Mouse (Mus musculus) common myeloid progenitor, adult 5-6 weeks (primary cell): ENCODE measurements around the gene Naa10. TPM values are rescaled to one million over a fixed set of nuclear protein-coding genes. Genes with fewer than 3 reads are reported as not detected.
A peak's percentile ranks its signal among the peaks of the same experiment; 100 is the strongest.

Experiments used
- ATAC-seq: replicated peaks from 2 replicates; pipeline ENCODE4 v1.8.0; 2016; ENCODE audit warnings: low read depth, mild to moderate bottlenecking, moderate TSS enrichment, inconsistent platforms; ENCODE audit not compliant: poor library complexity, severe bottlenecking
- total RNA-seq: library from RNA; stranded (forward); fragments of 200-1000, 187-1606 nt; gene quantifications from 2 replicates; pipeline ENCODE4 v1.2.3, GENCODE M21; 2017

The Naa10 gene
- 108 and 152 TPM in 2 replicates for total RNA-seq

DNA sequence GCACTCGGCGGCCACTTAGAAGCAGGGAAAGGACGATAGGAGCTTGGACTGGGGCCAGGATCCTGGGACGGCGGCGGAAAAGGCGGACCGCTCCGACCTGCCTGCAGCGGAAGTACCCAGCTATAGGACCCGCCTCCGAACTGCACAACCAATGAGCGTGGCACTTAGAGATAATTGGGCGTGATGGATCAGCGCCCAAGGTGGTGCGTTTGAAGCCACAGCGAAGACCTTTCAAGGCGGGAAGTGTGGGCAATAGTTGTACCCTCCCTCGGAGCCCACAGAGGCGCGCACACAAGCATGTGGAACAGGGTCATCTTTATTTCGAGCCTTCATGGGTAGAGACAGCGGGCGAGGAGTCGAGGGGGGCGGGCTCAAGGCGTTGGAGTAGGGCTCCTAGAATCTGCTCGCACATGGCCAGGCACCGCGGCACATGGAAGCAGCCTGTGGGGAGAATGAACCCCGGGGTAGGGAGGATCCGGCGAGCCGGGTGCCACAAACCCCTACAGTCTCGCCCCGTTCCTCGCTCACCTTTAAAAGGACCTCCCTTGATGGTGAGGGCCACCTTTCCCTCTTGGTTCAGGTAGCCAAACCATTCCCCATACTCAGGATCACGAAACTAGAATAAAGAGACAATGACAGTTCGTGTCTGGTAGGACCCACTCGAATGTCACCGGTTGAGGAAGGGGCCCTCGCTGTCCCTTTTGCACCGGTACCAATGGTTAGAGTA lies at the start of gene Naa10, which contains the start of gene Arhgap4:
TSS of gene Naa10 (minus strand) at position 122 of the 727 bp plus-strand sequence.
TSS of gene Arhgap4 (minus strand) at position 48 of the 727 bp plus-strand sequence.
- ATAC-seq = peak; percentile 96

DNA sequence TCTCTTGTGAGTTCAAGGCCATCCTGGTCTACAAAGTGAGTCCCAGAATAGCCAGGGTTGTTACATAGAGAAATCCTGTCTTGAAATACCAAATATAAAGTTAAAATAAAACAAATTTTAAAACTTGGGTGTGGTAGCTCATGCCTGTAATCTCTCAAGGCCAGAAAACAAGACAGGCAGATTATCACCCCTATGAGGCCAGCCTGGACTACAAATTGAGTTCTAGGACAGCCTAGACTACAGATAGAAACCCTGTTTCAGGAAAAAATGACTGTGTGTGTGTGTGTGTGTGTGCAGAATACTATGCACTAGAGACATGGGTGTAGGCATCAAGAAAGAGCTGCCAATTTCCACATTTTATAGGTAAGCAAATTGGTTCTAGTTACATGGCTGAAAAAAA lies 49.0 kb upstream of the Naa10 start:
- ATAC-seq = no peak

DNA sequence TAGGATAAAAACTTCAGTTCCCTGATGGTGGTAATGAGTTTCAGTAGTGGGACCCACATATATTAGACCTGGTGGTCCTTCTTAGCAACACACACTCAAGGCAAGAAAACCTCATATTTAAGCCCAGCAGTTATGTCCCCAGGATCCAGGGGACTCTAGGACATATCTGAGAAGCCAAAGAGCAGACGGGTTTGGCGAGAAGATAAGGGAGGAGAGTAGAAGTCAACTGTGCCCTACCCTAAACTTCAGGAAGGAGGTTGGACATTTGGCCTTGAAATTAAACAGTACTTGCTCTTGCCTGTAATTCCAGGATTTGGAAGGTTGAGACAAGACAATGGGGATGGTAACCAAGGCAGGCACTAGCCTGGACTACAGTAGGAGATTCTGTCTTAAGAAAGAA lies 48.0 kb upstream of the Naa10 start:
- no peak for ATAC-seq

DNA sequence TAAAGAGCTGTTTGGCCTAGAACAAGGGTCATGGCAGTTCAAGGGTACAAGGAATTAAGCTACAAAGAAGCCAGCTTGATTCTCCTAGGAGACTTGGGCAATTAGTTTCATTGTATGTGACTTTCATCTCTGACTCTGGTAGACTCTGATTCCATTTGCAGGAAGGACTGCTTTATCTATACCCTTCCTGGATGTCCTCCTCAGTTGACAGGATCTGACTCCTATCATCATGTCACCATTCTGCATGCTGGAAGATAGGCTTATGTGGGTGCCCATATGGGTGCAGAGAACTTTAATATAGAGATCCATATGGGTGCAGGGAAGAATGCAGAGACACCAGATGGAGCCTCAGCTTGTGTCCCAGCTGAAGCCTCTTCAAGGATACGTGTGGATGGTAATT lies 47.4 kb upstream of the Naa10 start:
- ATAC-seq = no peak

DNA sequence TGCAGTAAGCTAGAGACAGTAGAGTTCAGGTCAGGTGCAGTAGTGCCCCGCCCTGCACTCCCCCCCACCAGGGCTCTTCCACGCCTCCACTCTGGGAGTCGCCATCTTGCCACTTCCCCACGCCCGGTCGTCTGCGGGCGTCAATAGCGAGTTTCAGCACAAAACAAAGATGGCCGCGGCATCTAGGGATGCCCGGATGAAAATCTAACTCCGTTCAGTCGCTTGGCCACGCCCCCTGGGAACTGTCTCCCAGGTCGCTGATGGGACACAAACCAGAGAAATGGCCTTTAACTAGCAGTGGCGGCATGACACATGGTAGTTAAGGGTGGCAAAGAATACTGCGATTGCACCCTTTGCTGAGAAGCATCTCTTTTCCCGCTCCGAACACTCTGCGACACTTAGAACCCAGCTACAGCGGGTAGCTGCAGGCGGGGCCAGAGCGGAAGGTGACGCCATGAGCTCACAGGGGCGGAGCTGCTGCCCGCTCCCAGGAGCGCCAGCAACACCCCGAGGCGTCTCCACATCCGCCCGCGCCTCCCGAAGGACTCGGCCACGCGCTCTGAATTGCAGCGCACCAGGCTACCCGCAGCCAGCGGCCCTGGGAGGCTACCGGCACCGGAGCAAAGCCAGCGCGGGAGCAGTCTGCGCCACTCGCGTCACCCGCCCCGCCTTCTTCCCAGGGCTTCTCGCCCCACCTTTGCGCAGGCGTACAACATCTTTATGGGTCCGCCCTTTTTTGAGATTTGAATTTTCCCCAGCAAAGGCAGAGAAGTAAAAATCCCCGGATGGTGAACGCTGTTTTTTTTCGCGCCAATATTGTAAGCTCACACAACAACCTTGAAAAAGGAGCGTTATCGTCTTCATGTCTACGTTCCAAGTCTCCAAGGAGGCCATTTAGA lies 45.7 kb upstream of the Naa10 start:
- peak; percentile 57 for ATAC-seq

DNA sequence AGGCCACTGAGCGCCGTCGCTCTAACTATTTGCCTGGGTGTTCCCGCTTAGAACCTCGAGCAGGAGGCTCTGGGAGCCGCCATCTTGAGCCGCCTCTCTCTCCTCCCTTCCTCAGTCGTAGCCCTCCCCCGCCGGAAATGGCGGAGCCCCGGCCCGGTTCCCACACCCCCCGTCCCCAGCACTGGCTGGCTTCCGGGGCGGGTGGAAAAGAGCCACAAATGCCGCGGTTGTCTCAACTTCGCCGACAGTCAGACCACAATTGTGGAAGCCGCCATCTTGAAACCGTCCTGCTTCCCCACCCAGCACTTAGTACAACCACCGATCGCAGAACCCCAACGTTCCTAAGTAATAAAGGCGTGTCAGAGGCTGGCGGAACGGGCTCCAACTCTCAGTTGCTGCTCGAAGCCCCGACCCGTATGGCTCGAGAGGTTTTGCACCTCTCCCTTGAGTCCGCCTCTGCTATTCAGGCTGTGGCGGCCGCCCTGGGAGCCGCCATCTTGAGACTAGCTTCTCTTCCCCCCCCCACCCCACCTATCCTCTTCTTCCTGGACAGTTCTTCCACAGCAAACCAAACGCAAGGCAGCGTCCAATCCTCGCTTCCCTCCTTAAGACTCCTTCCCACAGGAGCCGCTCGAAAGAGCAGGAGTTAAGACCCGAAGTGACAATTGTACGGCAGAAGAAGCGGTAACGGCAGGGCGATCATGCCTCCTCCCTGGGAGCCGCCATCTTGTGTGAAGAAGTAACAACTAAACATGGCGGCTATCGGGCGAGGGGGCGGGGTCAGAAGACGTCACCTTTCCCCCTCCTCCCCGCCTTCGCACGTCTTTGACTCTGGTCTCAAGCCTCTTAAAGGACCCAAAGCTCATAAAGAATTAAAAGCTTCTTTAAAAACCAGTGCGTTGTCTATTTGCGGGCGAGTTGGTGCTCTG lies 44.8 kb upstream of the Naa10 start, which contains the start of gene Hcfc1:
TSS of gene Hcfc1 (minus strand) at position 110 of the 929 bp plus-strand sequence.
- peak; percentile 52 for ATAC-seq

DNA sequence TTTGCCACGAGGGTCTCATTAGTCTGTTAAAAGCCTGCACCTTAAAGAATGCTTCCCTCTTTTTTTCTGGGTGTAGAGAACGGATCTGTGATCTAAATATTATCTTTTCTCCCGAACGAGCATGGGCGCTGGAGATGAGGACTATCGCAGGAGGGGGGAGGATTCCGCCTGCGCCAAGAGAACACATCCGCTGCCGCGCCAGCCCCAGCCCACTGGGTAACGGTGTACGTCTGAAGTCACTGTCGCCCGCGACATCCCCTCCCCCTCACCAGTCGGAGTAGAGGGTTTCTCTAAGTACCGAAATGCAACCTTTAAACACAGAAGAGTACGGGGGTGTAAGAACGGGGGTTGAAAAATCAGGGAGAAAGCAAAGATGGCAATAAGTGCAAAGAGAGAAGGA lies 43.6 kb upstream of the Naa10 start:
- no peak for ATAC-seq

DNA sequence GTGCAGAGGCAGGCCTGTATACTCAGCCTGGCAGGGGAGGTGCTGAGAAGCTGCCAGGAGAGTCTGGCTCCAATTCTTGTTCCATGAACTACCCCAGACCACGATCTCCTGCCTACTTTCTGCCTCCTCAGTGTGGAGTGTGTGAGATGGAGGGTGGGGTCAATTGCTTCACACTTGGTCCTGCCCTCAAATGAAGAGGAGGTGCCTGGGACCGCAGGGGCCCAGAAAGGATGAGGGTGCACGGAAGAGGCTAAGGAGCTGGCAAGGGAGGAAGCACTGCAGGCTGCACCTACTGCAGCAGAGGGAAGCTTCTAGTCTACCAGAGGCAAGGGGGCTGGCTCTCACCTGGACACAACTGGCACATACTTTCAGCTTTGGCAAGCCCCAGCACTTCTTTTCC lies 42.6 kb upstream of the Naa10 start:
- ATAC-seq = peak; percentile 23

DNA sequence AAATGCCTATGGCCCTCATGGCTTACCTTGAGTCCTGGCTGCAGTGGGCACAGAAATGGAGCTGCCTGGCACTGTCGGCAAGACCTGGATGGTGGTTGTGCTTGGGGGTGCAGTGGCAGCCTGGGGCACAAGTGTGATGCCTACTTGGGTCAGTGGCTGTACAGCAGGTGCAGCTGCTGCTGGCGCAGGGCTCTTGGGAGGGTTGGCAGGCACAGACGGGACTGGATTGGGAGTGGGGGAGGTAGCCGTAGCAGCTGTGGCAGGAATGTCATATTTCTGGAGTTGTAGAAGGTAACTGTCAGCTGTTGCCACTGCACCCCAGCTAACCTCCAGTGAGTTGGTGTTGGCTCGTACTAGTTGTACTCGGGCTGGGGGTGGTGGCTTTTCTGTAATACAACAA lies 33.2 kb upstream of the Naa10 start:
- no peak for ATAC-seq

DNA sequence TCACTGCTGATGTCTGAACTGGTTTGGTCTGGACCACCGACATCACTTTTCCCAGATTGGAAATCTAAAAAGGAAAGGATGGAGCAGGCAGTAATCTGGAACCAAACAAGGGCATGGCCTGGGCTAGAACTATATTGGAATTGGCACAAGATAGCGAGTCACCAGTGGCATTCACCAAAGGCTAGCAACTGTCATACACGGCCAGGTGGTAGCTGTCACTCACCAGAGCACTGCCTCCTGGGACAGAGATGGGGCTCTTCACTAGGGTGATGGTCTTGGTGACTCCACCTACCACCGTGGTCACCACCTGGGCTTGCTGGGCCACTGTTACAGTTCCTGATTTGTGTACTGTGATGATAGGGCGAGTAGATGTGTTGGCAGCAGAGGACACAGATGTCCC lies 30.9 kb upstream of the Naa10 start:
- no peak for ATAC-seq

DNA sequence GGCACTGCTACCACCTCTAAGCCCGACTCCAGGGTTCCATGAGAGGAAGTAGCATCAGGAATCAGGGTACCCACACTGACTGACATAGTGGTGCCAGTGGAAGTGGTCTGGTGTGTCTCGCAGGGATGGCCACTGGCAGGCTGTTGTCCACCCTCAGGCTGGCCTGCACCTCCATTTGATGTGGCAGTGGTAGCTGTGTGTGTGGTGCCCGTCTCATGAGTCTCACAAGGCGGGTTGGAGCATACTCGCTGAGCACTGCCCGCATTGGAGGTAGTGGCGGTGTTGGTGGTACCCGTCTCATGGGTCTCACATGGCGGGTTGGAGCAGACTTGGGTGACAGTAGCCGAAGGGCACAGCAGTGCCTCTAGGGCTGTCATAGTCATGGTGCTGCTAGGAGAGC lies 27.6 kb upstream of the Naa10 start:
- no peak for ATAC-seq

DNA sequence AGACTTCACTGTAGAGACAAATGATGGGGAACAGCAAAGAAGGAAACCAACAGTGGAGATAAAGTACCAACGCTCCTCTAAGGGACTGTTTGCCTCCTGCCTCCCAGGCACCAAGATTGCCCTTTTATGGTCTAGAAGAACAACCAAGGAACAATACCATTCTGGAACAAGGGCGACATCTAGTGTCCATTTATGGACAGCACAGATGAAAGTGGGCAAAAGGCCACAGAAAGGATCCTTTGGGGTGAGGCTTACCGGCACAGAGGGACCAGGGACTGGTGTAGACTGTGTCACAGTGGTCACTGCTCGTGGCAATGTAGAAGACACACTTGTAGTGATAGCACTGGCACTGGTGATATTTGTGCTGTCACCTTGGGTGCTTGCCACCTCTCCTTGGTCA lies 26.9 kb upstream of the Naa10 start:
- peak; percentile 89 for ATAC-seq

DNA sequence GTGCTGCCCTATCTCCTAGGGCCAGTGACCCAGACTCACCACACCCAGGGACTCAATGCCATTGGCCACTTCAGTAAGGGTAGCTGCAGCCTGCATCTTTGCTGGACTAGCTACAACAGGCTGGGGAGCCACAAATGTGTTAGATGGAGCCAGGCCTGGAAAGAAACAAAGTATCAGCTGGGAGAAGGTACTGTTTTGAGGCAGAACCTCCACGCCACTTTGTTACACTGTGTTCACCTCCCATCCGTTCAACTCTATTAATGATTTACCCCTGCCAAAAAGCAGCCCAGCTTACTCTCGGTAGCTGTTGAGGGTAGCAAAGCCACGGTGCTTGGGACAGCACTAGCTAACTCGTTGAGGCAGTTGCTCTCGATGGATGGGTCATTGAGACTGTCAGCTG lies 25.2 kb upstream of the Naa10 start:
- 0 out of 2 replicates have a peak, but pooled peaks have one; percentile 12 for ATAC-seq

DNA sequence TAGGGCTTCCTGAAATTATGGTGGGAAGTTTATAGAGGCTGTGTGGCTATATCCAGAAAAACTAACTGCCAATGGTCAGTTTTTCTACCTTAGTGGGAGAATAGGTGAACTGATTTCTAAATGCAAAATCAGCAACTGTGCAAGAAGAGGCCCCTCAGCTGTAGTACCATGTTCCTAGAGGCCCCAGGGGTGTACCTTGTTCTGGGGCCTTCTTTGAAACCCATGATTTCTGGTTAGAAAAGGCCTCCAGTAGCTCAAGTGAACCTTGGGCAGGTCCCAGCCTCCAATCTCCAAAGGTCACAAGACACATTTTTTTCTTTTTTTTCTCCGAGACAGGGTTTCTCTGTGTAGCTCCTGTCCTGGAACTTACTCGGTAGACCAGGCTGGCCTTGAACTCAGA lies 20.6 kb upstream of the Naa10 start:
- ATAC-seq = no peak

DNA sequence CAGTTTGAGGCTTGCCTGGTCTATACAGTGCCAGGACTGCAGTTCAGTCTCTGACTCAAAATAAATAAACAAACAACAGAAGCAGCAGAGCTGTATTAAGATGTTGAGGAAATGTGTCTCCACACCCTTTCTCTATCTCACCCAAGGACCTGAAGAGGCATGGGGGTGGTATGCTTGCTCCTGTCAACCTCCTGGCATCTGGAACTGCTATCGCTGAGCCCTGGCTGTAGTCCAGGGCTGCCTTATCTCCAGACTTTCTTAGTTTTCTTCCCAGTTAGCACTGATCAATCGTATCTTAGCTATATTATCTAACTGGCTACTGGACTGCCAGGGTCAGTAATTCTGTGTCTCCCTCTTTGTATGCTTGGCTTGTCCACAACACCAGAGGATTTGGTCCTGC lies 20.1 kb upstream of the Naa10 start:
- ATAC-seq = no peak

DNA sequence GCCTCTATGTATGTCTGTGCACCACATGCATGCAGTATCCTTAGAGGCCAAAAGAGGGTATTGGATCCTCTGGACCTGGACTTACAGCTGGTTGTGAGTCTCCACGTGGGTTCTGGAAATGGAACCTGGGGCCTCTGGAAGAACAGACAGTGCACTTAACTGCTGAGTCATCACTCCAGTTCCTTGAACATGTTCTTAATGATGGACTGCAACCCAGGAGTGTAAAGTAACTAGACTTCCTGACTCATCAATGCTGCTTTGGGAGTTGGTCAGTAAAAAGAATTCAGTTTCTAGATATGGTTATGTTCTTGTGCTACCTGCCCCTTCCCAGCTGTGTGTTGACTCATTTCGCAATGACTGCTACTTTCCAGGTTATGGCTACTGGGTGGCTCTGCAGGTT lies 10.1 kb upstream of the Naa10 start:
- ATAC-seq = no peak

DNA sequence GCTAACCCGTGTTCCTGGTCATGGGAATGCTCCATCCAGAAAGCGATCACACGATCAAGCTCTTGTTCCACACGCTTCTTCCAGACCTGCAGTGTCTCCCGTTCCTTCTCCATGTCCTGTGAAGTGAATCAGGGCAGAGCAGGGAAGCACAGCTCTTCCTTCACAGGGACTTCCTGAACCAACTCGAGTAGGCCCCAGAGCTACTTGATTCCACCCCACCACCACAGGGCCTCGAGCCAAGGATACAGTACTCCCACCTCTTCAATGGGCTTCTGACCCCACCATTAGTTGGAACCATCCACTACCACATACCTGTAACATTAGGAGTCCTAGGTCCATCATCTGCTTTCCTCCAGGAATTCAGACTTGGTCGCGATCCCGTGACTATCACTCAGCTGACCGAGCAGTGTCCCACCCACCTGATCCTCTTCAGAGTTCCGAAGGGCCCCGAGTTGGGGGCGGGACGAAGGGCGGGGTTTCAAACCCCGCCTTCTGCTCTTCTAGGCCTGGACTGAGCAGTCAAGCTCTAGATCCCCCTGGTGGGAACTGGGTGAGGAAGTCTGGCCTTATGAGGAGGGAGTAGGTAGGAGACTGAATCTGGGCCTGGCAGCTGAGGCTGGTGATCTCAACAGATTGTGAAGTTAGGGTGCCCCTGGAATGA lies 8.8 kb upstream of the Naa10 start, which contains the start of gene Renbp:
TSS of gene Renbp (minus strand) at position 449 of the 661 bp plus-strand sequence.
- ATAC-seq = peak; percentile 99

DNA sequence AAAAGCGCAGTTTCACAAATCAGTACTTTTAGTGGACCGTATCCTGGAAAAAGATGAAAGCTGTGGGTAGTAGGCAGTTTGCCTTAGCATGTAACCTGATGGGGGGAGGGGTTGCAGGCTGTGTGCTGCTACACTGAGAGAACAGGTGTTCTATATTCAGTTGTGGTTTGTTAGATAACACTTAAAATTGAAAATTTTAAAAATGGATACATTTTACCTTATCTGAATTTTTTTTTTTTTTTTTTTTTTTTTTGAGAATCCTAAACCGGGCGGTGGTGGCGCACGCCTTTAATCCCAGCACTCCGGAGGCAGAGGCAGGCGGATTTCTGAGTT lies 772 bp upstream of the Naa10 start:
- ATAC-seq = no peak

DNA sequence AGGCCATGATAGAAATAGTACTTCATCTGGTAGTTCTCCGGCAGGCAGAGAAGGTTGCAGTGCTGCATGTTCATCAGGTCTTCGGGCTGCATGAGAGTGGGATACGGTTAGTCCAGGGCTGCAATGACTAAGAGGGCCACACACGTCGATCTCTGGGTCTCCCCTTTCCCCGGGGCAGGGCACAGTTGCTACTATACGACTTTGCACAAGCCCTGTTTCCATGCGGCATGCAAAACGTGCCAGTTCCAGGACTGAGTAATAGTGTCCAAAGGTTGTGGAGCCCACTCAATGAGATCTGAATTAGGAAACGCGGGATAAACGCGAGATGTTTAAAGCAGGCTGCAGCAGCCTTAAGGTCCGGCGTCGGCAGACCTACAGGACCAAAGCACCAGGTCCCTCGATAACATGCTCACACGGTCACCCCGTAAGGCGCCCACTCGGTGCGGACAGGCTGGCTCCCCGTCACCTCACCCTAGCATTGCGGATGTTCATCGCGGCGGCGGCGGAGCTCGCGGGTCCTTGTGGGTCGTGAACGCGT lies 390 bp downstream of the Naa10 start:
- no peak for ATAC-seq
